Mouse (Mus musculus): ENCODE measurements around the gene Lemd2. TPM values are rescaled to one million over a fixed set of nuclear protein-coding genes. Genes with fewer than 3 reads are reported as not detected.
"Not testable (repeated sequence)": the region's sequence is repeated elsewhere in the genome, so short reads cannot be mapped to it uniquely, and the experiment has no call there.

Lemd2 gene
- polyA plus RNA-seq, 1 experiment from 2014 or later = 20.8 TPM

GRCm38 (mm10) chr17:27240556-27241457 lies 36.5 kb upstream of the Lemd2 start:
- Histone ChIP-seq H3K27ac (ENCODE audit: low read length) (no peak overlapping the region), H3K4me1 (ENCODE audit: control insufficient read depth, insufficient read depth, low read length) (peaks cover 19% of the 10 kb centered on the region), H3K9me3 (replicated peaks; ENCODE audit: control insufficient read depth, low read length, poor library complexity, severe bottlenecking) (no peaks in the 10 kb centered on the region), H3K36me3 (ENCODE audit: control insufficient read depth, insufficient read depth, low read length) (no peaks in the 10 kb centered on the region), H3K4me3 (ENCODE audit: low read depth, low read length) (no peak overlapping the region), H3K9ac (ENCODE audit: low read depth, low read length) (no peak overlapping the region), H3K4me2 (ENCODE audit: low read length) (no peak overlapping the region), H3K27me3 (ENCODE audit: control insufficient read depth, insufficient read depth, low read depth, low read length) (no peaks in the 10 kb centered on the region)
- 0 out of 2 replicates have a peak, but pooled peaks have one; percentile 27 for ATAC-seq
- 29% methylated on average over 15 of the region's 15 CpGs for WGBS

DNA sequence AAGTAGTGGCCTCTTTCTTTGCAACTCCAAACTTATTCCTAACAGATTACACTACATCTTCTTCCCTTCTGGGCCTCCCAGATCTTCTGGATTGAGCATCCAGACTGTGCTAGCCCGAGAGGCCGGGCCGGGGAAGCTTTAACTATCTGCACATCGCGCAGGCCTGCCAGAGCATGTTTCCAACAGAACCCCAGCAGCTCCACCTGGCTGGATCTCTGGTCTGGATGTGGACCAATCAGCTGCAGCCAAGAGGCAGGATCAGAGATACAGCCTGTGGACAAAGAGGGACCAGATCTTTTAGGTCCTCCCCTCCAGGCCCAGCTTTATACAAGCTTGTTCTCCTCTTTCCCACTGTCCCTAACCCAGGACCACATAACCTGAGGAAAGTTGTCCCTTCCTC lies 35.7 kb upstream of the Lemd2 start:
- WGBS = 96% methylated on average over 5 of the region's 5 CpGs
- ATAC-seq = no peak

GRCm38 (mm10) chr17:27238637-27239036 lies 34.4 kb upstream of the Lemd2 start:
- Histone ChIP-seq H3K36me3 (ENCODE audit: control insufficient read depth, insufficient read depth, low read length) (no peaks in the 10 kb centered on the region), H3K27ac (ENCODE audit: low read length) (no peak overlapping the region), H3K4me1 (ENCODE audit: control insufficient read depth, insufficient read depth, low read length) (peaks cover 19% of the 10 kb centered on the region), H3K27me3 (ENCODE audit: control insufficient read depth, insufficient read depth, low read depth, low read length) (no peaks in the 10 kb centered on the region; the same call in 1 of the 2 replicates), H3K9ac (ENCODE audit: low read depth, low read length) (no peak overlapping the region), H3K9me3 (replicated peaks; ENCODE audit: control insufficient read depth, low read length, poor library complexity, severe bottlenecking) (no peaks in the 10 kb centered on the region), H3K4me2 (ENCODE audit: low read length) (no peak overlapping the region), H3K4me3 (ENCODE audit: low read depth, low read length) (no peak overlapping the region)
- no peak for ATAC-seq
- 30% methylated on average over 8 of the region's 8 CpGs for WGBS

More for the DNA sequence above, 35.7 kb upstream of the Lemd2 start:
- H3K27ac ChIP-seq (ENCODE audit: low read length) = no peak overlapping the region
- no peaks in the 10 kb centered on the region for H3K9me3 ChIP-seq (replicated peaks; ENCODE audit: control insufficient read depth, low read length, poor library complexity, severe bottlenecking)
- no peaks in the 10 kb centered on the region; the same call in 1 of the 2 replicates for H3K27me3 ChIP-seq (ENCODE audit: control insufficient read depth, insufficient read depth, low read depth, low read length)
- no peaks in the 10 kb centered on the region for H3K36me3 ChIP-seq (ENCODE audit: control insufficient read depth, insufficient read depth, low read length)
- H3K4me3 ChIP-seq (ENCODE audit: low read depth, low read length) = no peak overlapping the region
- H3K4me2 ChIP-seq (ENCODE audit: low read length) = no peak overlapping the region
- H3K9ac ChIP-seq (ENCODE audit: low read depth, low read length) = no peak overlapping the region
- H3K4me1 ChIP-seq (ENCODE audit: control insufficient read depth, insufficient read depth, low read length) = peaks cover 19% of the 10 kb centered on the region

DNA sequence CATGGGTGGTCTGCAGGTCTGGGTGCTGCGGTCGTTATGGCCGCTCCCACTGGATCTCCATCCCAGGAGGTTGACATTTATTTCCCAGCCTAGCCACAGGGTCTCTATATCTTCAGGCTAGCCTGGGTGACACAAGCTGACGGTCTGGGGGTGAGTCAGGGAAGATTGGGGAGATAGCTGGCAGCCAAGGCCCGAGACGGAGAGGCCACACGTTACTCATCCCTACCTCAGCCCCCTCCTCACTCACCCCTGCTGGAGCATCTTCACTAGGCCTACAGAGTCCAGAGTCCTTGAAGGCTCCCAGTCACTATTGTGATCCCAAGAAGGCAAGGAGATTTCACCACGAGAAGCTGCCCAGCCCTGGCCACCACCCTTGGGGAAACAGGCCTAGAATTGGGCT lies 33.5 kb upstream of the Lemd2 start:
- Histone ChIP-seq H3K4me1 (ENCODE audit: control insufficient read depth, insufficient read depth, low read length) (peaks cover 18% of the 10 kb centered on the region), H3K4me3 (ENCODE audit: low read depth, low read length) (no peak overlapping the region), H3K36me3 (ENCODE audit: control insufficient read depth, insufficient read depth, low read length) (no peaks in the 10 kb centered on the region), H3K4me2 (ENCODE audit: low read length) (no peak overlapping the region), H3K9ac (ENCODE audit: low read depth, low read length) (no peak overlapping the region), H3K9me3 (replicated peaks; ENCODE audit: control insufficient read depth, low read length, poor library complexity, severe bottlenecking) (no peaks in the 10 kb centered on the region), H3K27ac (ENCODE audit: low read length) (no peak overlapping the region), H3K27me3 (ENCODE audit: control insufficient read depth, insufficient read depth, low read depth, low read length) (no peaks in the 10 kb centered on the region; the same call in 1 of the 2 replicates)
- no peak for ATAC-seq
- WGBS = 86% methylated on average over 8 of the region's 8 CpGs

- no peaks in the 10 kb centered on the region for H3K36me3 ChIP-seq (ENCODE audit: control insufficient read depth, insufficient read depth, low read length)
- no peak overlapping the region for H3K4me2 ChIP-seq (ENCODE audit: low read length)
- no peaks in the 10 kb centered on the region for H3K9me3 ChIP-seq (replicated peaks; ENCODE audit: control insufficient read depth, low read length, poor library complexity, severe bottlenecking)
- 83% methylated on average over 7 of the region's 7 CpGs for WGBS
- H3K27me3 ChIP-seq (ENCODE audit: control insufficient read depth, insufficient read depth, low read depth, low read length) = no peaks in the 10 kb centered on the region; the same call in 1 of the 2 replicates
- no peak overlapping the region for H3K9ac ChIP-seq (ENCODE audit: low read depth, low read length)
- no peak overlapping the region for H3K27ac ChIP-seq (ENCODE audit: low read length)
- H3K4me1 ChIP-seq (ENCODE audit: control insufficient read depth, insufficient read depth, low read length) = peaks cover 15% of the 10 kb centered on the region
- no peak for ATAC-seq
- no peak overlapping the region for H3K4me3 ChIP-seq (ENCODE audit: low read depth, low read length)
Measured at GRCm38 (mm10) chr17:27233298-27233697, 29.0 kb upstream of the Lemd2 start.

- Histone ChIP-seq H3K4me1 (ENCODE audit: control insufficient read depth, insufficient read depth, low read length) (peaks cover 26% of the 10 kb centered on the region), H3K27me3 (ENCODE audit: control insufficient read depth, insufficient read depth, low read depth, low read length) (no peaks in the 10 kb centered on the region; the same call in 1 of the 2 replicates), H3K9ac (ENCODE audit: low read depth, low read length) (no peak overlapping the region), H3K9me3 (replicated peaks; ENCODE audit: control insufficient read depth, low read length, poor library complexity, severe bottlenecking) (no peaks in the 10 kb centered on the region), H3K4me3 (ENCODE audit: low read depth, low read length) (no peak overlapping the region), H3K4me2 (ENCODE audit: low read length) (no peak overlapping the region), H3K36me3 (ENCODE audit: control insufficient read depth, insufficient read depth, low read length) (no peaks in the 10 kb centered on the region), H3K27ac (ENCODE audit: low read length) (no peak overlapping the region)
- ATAC-seq = no peak
- 91% methylated on average over 3 of the region's 3 CpGs for WGBS
Measured at GRCm38 (mm10) chr17:27232176-27232575, 27.9 kb upstream of the Lemd2 start.

DNA sequence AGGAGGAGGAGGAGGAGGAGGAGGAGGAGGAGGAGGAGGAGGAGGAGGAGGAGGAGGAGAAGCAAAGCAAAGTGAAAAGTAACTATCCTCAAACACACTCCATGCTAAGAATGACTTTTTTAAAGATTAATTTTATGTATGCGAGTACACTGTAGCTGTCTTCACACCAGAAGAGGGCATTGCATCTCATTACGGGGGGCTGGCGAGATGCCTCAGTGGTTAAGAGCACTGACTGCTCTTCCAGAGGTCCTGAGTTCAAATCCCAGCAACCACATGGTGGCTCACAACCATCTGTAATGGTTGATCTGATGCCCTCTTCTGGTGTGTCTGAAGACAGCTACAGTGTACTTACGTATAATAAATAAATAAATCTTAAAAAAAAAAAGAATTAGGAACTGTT lies 27.3 kb upstream of the Lemd2 start:
- WGBS = 90% methylated on average over 4 of the region's 4 CpGs
- not testable (repeated sequence) for H3K4me3 ChIP-seq (ENCODE audit: low read depth, low read length); H3K36me3 ChIP-seq (ENCODE audit: control insufficient read depth, insufficient read depth, low read length); H3K9ac ChIP-seq (ENCODE audit: low read depth, low read length); H3K9me3 ChIP-seq (replicated peaks; ENCODE audit: control insufficient read depth, low read length, poor library complexity, severe bottlenecking); H3K4me2 ChIP-seq (ENCODE audit: low read length); H3K27me3 ChIP-seq (ENCODE audit: control insufficient read depth, insufficient read depth, low read depth, low read length); ATAC-seq; H3K27ac ChIP-seq (ENCODE audit: low read length)
- H3K4me1 ChIP-seq (ENCODE audit: control insufficient read depth, insufficient read depth, low read length) = peaks cover 31% of the 10 kb centered on the region

DNA sequence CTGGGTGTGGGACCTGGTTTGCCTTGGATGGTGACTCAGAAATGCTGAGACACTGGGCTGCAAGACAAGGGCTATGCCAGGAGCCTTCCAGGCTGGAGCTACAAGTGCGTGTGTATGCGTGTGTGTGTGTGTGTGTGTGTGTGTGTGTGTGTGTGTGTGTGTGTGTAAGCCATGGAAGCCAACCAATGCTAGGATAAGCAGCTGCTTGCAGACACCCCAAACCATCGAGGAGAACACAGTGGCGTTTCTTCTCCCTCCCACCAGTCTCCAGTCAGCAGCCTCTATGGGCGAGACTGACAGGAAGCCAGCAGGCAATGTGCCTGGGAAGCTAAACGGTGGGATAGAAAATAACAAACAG lies 26.9 kb upstream of the Lemd2 start:
- no peak for ATAC-seq
- peaks cover 35% of the 10 kb centered on the region for H3K4me1 ChIP-seq (ENCODE audit: control insufficient read depth, insufficient read depth, low read length)
- WGBS = 60% methylated on average over 6 of the region's 6 CpGs

DNA sequence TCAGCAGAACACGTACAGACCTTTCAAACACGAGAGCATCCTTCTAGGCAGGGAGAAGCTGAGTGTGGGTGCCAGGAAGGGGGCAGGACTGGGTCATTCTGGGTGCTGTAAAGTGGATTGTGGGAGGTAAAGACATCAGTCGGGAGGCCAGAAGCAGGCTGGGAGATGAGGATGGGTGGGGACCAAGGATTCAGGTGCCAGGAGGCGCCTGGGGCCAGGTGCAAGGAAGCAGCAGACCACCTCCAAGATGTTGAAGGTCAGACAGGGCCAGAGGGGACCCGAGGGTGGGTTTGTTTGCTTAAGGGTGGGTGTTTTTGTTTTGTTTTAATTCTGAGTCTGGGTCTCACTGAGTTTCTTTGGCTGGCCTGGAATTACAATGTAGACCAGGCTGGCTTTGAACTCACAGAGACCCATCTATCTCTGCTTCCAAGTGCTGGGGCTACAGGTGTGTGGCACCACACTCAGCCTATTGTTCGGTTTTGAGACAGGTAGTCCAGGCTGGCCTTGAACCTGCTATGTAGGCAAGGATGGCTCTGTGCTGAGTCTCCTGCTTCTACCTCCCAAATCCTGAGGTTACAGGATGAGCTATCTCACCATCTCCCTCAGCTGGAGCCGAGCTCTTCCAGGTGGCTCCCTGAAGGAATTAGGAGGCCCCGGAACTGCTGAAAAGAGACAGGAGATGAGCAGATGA lies 26.3 kb upstream of the Lemd2 start:
- H3K4me2 ChIP-seq (ENCODE audit: low read length) = no peak overlapping the region
- no peaks in the 10 kb centered on the region for H3K9me3 ChIP-seq (replicated peaks; ENCODE audit: control insufficient read depth, low read length, poor library complexity, severe bottlenecking)
- no peak for ATAC-seq
- peaks cover 38% of the 10 kb centered on the region for H3K4me1 ChIP-seq (ENCODE audit: control insufficient read depth, insufficient read depth, low read length)
- no peak overlapping the region for H3K4me3 ChIP-seq (ENCODE audit: low read depth, low read length)
- 0 out of 2 replicates have a peak overlapping the region, but pooled peaks have one; percentile 12 for H3K9ac ChIP-seq (ENCODE audit: low read depth, low read length)
- whole genome bisulfite sequencing = 57% methylated on average over 8 of the region's 8 CpGs
- no peaks in the 10 kb centered on the region; the same call in 1 of the 2 replicates for H3K27me3 ChIP-seq (ENCODE audit: control insufficient read depth, insufficient read depth, low read depth, low read length)
- H3K36me3 ChIP-seq (ENCODE audit: control insufficient read depth, insufficient read depth, low read length) = no peaks in the 10 kb centered on the region
- no peak overlapping the region for H3K27ac ChIP-seq (ENCODE audit: low read length)

More for the DNA sequence above, 26.9 kb upstream of the Lemd2 start:
- no peak overlapping the region for H3K27ac ChIP-seq (ENCODE audit: low read length)
- no peak overlapping the region for H3K4me2 ChIP-seq (ENCODE audit: low read length)
- no peaks in the 10 kb centered on the region; the same call in 1 of the 2 replicates for H3K27me3 ChIP-seq (ENCODE audit: control insufficient read depth, insufficient read depth, low read depth, low read length)
- no peaks in the 10 kb centered on the region for H3K36me3 ChIP-seq (ENCODE audit: control insufficient read depth, insufficient read depth, low read length)
- no peak overlapping the region for H3K9ac ChIP-seq (ENCODE audit: low read depth, low read length)
- H3K9me3 ChIP-seq (replicated peaks; ENCODE audit: control insufficient read depth, low read length, poor library complexity, severe bottlenecking) = no peaks in the 10 kb centered on the region
- no peak overlapping the region for H3K4me3 ChIP-seq (ENCODE audit: low read depth, low read length)

All from midbrain, embryonic 16.5 days (tissue).